Mouse (Mus musculus): Measurements from ENCODE around the gene Aftph. TPM values are rescaled to one million over a fixed set of nuclear protein-coding genes. Genes with fewer than 3 reads are reported as not detected.

The Aftph gene
- polyA plus RNA-seq, 1 experiment from 2014 or later = 44.8 TPM

GRCm38 (mm10) chr11:20661652-20662051 lies 79.7 kb downstream of the Aftph start:
- H3K4me2 ChIP-seq (ENCODE audit: low read length) = no peak overlapping the region
- H3K27ac ChIP-seq (replicated peaks; ENCODE audit: low read depth, low read length) = no peak overlapping the region
- no peaks in the 10 kb centered on the region for H3K9me3 ChIP-seq (ENCODE audit: control insufficient read depth, low read length)
- no peaks in the 10 kb centered on the region for H3K36me3 ChIP-seq (ENCODE audit: control insufficient read depth, insufficient read depth, low read length)
- no peak overlapping the region for H3K9ac ChIP-seq (replicated peaks; ENCODE audit: low read length)
- no peak overlapping the region for H3K4me3 ChIP-seq (replicated peaks; ENCODE audit: low read depth, low read length)
- ATAC-seq (ENCODE audit: low FRiP score, low TSS enrichment) (no peak), DNase-seq (peak; percentile 68)
- peaks cover 18% of the 10 kb centered on the region for H3K4me1 ChIP-seq (ENCODE audit: control insufficient read depth, insufficient read depth, low read length)
- H3K27me3 ChIP-seq (ENCODE audit: control insufficient read depth, insufficient read depth, low read length) = no peaks in the 10 kb centered on the region
- WGBS = 35% methylated on average over 4 of the region's 4 CpGs

- DNase-seq (no peak), ATAC-seq (ENCODE audit: low FRiP score, low TSS enrichment) (no peak)
- Histone ChIP-seq H3K9ac (replicated peaks; ENCODE audit: low read length) (no peak overlapping the region), H3K27ac (replicated peaks; ENCODE audit: low read depth, low read length) (no peak overlapping the region), H3K36me3 (ENCODE audit: control insufficient read depth, insufficient read depth, low read length) (no peaks in the 10 kb centered on the region), H3K4me2 (ENCODE audit: low read length) (no peak overlapping the region), H3K4me3 (replicated peaks; ENCODE audit: low read depth, low read length) (no peak overlapping the region), H3K27me3 (ENCODE audit: control insufficient read depth, insufficient read depth, low read length) (no peaks in the 10 kb centered on the region), H3K9me3 (ENCODE audit: control insufficient read depth, low read length) (no peaks in the 10 kb centered on the region), H3K4me1 (ENCODE audit: control insufficient read depth, insufficient read depth, low read length) (peaks cover 31% of the 10 kb centered on the region)
- 90% methylated on average over 14 of the region's 14 CpGs for WGBS
Observed at GRCm38 (mm10) chr11:20660111-20661097, 81.0 kb downstream of the Aftph start.

DNA sequence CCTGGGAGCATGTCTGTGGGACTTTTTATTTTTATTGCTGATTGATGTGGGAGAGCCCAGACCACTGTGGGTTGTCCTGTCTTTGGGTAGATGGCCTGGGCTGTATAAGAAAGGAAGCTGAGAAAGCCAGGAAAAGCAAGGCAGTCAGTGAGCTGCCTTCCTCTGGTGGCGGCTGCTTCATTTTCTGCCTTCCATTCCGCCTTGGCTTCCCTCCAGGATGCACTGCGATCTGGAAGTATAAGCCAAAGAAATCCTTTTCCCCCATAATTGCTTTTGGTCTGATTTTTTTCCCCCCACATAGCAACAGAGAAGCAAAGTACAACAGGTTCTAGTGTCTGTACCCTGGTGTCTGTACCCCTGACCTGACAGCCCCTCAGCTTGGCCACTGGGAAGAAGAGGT lies 82.3 kb downstream of the Aftph start:
- H3K4me2 ChIP-seq (ENCODE audit: low read length) = no peak overlapping the region
- no peak overlapping the region for H3K27ac ChIP-seq (replicated peaks; ENCODE audit: low read depth, low read length)
- H3K9ac ChIP-seq (replicated peaks; ENCODE audit: low read length) = no peak overlapping the region
- no peaks in the 10 kb centered on the region for H3K36me3 ChIP-seq (ENCODE audit: control insufficient read depth, insufficient read depth, low read length)
- H3K27me3 ChIP-seq (ENCODE audit: control insufficient read depth, insufficient read depth, low read length) = no peaks in the 10 kb centered on the region
- no peaks in the 10 kb centered on the region for H3K9me3 ChIP-seq (ENCODE audit: control insufficient read depth, low read length)
- 80% methylated on average over 3 of the region's 3 CpGs for WGBS
- DNase-seq (no peak), ATAC-seq (ENCODE audit: low FRiP score, low TSS enrichment) (no peak)
- H3K4me1 ChIP-seq (ENCODE audit: control insufficient read depth, insufficient read depth, low read length) = peaks cover 34% of the 10 kb centered on the region
- no peak overlapping the region for H3K4me3 ChIP-seq (replicated peaks; ENCODE audit: low read depth, low read length)

DNA sequence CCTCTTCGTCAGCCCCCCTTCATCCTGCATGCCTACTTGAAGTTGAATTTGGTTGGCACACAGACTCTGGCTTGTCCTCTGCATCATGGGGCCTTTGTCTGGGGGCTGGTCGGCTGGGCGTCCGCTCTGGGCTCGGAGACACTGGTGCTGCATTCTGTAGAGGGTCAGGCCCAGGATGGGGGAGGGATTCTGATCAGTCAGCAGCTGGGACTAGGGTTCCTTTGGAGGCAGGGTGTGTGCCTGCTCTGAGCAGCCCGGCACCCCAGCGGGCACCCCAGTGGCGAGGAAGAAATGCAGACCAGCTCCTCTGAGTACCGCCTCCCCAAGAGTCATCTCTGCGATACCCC lies 84.7 kb downstream of the Aftph start:
- H3K27me3 ChIP-seq (ENCODE audit: control insufficient read depth, insufficient read depth, low read length) = no peaks in the 10 kb centered on the region
- H3K9ac ChIP-seq (replicated peaks; ENCODE audit: low read length) = peak overlapping the region; percentile 36; the same call in 1 of the 2 replicates
- peaks cover 26% of the 10 kb centered on the region for H3K4me1 ChIP-seq (ENCODE audit: control insufficient read depth, insufficient read depth, low read length)
- 7% methylated on average over 10 of the region's 10 CpGs for WGBS
- H3K36me3 ChIP-seq (ENCODE audit: control insufficient read depth, insufficient read depth, low read length) = no peaks in the 10 kb centered on the region
- H3K27ac ChIP-seq (replicated peaks; ENCODE audit: low read depth, low read length) = peak overlapping the region; percentile 91
- H3K4me3 ChIP-seq (replicated peaks; ENCODE audit: low read depth, low read length) = peak overlapping the region; percentile 5; the same call in 1 of the 2 replicates
- peak; percentile 33; the same call in 1 of the 2 replicates for ATAC-seq (ENCODE audit: low FRiP score, low TSS enrichment)
- no peaks in the 10 kb centered on the region for H3K9me3 ChIP-seq (ENCODE audit: control insufficient read depth, low read length)
- H3K4me2 ChIP-seq (ENCODE audit: low read length) = peak overlapping the region; percentile 46
- DNase-seq = peak; percentile 61

DNA sequence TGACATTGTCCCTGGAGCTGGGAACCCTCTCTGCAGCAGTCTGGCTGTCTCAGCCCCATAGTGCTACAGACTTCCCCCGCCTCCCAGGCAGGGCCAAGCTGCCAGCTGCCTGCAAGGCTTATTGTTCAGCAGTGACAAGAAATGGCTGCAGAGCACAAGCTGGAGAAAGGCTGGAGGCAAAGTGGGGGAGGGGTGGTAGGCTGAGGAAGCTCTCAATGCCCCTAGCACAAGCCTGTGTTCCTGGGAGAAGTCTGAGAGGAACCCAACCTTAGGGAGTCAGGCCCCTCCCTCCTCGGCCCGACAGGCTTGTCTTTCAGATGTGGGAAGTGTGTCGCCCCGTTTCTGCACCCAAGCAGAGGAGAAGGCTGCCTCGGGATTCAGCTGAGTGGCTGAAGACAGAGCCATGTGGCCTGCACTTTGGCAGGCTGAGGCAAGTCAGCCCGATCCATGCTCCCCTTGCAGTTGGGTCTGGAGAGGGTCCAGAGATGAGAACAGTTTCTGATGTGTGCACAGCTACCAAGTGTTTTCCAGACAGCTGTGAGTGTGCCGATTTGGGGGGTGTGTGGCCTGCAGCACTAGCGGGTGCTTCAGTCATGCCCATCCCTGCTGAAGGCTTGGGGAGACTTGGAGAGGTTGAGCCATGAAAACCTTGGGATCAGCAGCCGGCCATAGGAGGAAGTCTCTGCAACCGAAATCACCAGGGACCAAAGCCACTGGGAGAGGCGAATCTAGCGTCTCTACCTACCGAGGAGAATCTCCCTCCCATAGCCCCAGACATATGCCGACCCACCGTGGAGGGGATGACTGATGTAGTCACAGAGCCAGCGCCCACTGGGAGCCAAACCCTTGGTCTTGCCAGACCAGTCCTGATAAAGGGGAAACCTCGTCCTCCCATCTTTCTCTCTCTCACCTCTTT lies 85.3 kb downstream of the Aftph start:
- Histone ChIP-seq H3K27ac (replicated peaks; ENCODE audit: low read depth, low read length) (peak overlapping the region; percentile 91), H3K4me1 (ENCODE audit: control insufficient read depth, insufficient read depth, low read length) (peaks cover 26% of the 10 kb centered on the region), H3K27me3 (ENCODE audit: control insufficient read depth, insufficient read depth, low read length) (no peaks in the 10 kb centered on the region), H3K4me3 (replicated peaks; ENCODE audit: low read depth, low read length) (peak overlapping the region; percentile 5; the same call in 1 of the 2 replicates), H3K4me2 (ENCODE audit: low read length) (peak overlapping the region; percentile 46), H3K9ac (replicated peaks; ENCODE audit: low read length) (peak overlapping the region; percentile 36; the same call in 1 of the 2 replicates), H3K9me3 (ENCODE audit: control insufficient read depth, low read length) (no peaks in the 10 kb centered on the region), H3K36me3 (ENCODE audit: control insufficient read depth, insufficient read depth, low read length) (no peaks in the 10 kb centered on the region)
- peak; percentile 88 for DNase-seq
- ATAC-seq (ENCODE audit: low FRiP score, low TSS enrichment) = peak; percentile 89
- 6% methylated on average over 18 of the region's 18 CpGs for WGBS

- H3K9ac ChIP-seq (replicated peaks; ENCODE audit: low read length) = no peak overlapping the region
- ATAC-seq (ENCODE audit: low FRiP score, low TSS enrichment) = no peak
- no peak overlapping the region for H3K4me3 ChIP-seq (replicated peaks; ENCODE audit: low read depth, low read length)
- peaks cover 48% of the 10 kb centered on the region for H3K4me1 ChIP-seq (ENCODE audit: control insufficient read depth, insufficient read depth, low read length)
- DNase-seq = no peak
- H3K27ac ChIP-seq (replicated peaks; ENCODE audit: low read depth, low read length) = no peak overlapping the region
- H3K27me3 ChIP-seq (ENCODE audit: control insufficient read depth, insufficient read depth, low read length) = no peaks in the 10 kb centered on the region
- H3K36me3 ChIP-seq (ENCODE audit: control insufficient read depth, insufficient read depth, low read length) = peaks cover 3% of the 10 kb centered on the region; the same call in 1 of the 2 replicates
- no peak overlapping the region for H3K4me2 ChIP-seq (ENCODE audit: low read length)
- WGBS = 19% methylated on average over 1 of the region's 1 CpGs
- H3K9me3 ChIP-seq (ENCODE audit: control insufficient read depth, low read length) = no peaks in the 10 kb centered on the region
Observed at GRCm38 (mm10) chr11:20651166-20651565, 90.2 kb downstream of the Aftph start.

DNA sequence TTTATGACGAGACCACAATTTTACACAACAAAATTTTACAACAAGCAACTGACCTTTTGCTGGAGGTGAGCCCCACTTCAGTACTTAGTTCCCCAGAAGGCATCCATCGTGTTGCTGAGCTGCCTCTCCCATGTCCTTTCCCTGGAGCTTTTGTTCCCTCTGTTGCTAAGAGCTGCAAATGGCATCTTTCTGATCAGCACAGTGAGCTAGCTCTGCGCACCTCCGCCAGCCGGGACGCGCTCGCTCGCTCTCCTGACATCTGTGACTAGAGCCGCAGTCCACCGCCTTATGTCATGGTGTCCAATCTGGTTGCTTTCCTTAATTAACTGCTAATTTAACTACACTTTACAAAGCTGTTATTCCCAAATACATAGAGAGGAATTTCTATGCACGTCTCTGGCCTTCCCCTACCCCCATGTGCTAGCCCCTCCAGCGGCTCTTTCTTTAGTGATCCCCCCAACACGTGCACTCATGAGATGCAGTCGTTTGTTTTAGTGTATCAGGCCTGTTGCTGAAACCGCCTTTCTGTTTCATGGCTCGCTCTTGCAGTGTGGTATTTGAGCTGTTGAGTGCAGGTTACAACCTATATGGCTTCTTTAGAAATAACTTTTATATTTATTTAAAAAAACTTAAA lies 91.3 kb downstream of the Aftph start:
- ATAC-seq (ENCODE audit: low FRiP score, low TSS enrichment) (peak; percentile 63; the same call in 1 of the 2 replicates), DNase-seq (peak; percentile 77)
- Histone ChIP-seq H3K4me2 (ENCODE audit: low read length) (peak overlapping the region; percentile 24; the same call in 1 of the 2 replicates), H3K9me3 (ENCODE audit: control insufficient read depth, low read length) (no peaks in the 10 kb centered on the region), H3K36me3 (ENCODE audit: control insufficient read depth, insufficient read depth, low read length) (peaks cover 3% of the 10 kb centered on the region; the same call in 1 of the 2 replicates), H3K27ac (replicated peaks; ENCODE audit: low read depth, low read length) (peak overlapping the region; percentile 57), H3K9ac (replicated peaks; ENCODE audit: low read length) (no peak overlapping the region), H3K27me3 (ENCODE audit: control insufficient read depth, insufficient read depth, low read length) (no peaks in the 10 kb centered on the region), H3K4me1 (ENCODE audit: control insufficient read depth, insufficient read depth, low read length) (peaks cover 39% of the 10 kb centered on the region), H3K4me3 (replicated peaks; ENCODE audit: low read depth, low read length) (no peak overlapping the region)
- 8% methylated on average over 17 of the region's 17 CpGs for WGBS

GRCm38 (mm10) chr11:20649477-20649876 lies 91.9 kb downstream of the Aftph start:
- peak; percentile 61; the same call in 1 of the 2 replicates for ATAC-seq (ENCODE audit: low FRiP score, low TSS enrichment)
- H3K4me1 ChIP-seq (ENCODE audit: control insufficient read depth, insufficient read depth, low read length) = peaks cover 36% of the 10 kb centered on the region

More at GRCm38 (mm10) chr11:20649477-20649876, 91.9 kb downstream of the Aftph start:
- Histone ChIP-seq H3K9ac (replicated peaks; ENCODE audit: low read length) (no peak overlapping the region), H3K27me3 (ENCODE audit: control insufficient read depth, insufficient read depth, low read length) (no peaks in the 10 kb centered on the region), H3K4me2 (ENCODE audit: low read length) (no peak overlapping the region), H3K27ac (replicated peaks; ENCODE audit: low read depth, low read length) (peak overlapping the region; percentile 57; the same call in 1 of the 2 replicates), H3K36me3 (ENCODE audit: control insufficient read depth, insufficient read depth, low read length) (peaks cover 3% of the 10 kb centered on the region; the same call in 1 of the 2 replicates), H3K9me3 (ENCODE audit: control insufficient read depth, low read length) (no peaks in the 10 kb centered on the region), H3K4me3 (replicated peaks; ENCODE audit: low read depth, low read length) (no peak overlapping the region)
- peak; percentile 67 for DNase-seq
- WGBS = 18% methylated on average over 5 of the region's 5 CpGs
